Mouse (Mus musculus): Measurements from ENCODE around the gene Snap29.

Snap29 gene

DNA sequence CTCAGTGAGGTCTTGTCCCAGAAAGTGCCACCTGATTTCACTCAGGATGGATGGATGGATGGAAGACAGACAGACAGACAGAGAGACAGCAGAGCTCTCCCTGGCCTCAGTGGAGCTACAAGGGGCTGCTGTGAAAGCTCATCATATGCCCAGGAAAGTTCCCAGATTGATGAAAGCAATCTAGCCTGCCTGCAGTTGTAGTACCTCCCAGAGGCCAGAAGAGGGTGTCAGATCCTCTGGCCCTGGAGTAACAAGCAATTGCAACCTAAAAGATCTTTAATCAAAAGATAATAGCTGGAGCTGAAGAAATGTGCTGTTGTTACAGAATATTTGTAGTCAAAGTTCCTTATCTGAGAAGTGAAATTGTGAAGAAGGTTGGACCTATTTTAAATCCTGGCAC, 68.3 kb downstream of the Snap29 start:
- peak; percentile 32 for DNase-seq (ENCODE audit: extremely low spot score)

DNA sequence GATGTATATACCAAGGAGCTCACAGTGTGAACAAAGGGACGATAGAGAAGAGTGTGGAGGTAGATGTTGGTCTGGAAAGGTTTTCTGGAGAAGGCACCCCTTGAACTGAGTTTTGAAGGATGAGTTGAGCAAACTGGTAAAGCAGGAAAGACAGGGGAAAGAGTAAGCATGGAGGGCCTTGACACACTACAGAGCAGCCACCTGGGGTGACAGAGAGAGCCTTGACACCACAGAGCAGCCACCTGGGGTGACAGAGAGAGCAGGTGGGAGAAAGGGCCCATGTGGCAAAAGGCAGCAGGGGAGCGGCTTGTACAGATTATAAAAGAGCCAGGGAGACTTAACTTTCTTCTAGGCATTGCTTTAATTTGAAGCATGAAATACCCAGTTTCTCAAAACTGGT, 69.0 kb downstream of the Snap29 start:
- DNase-seq (ENCODE audit: extremely low spot score), result no peak

DNA sequence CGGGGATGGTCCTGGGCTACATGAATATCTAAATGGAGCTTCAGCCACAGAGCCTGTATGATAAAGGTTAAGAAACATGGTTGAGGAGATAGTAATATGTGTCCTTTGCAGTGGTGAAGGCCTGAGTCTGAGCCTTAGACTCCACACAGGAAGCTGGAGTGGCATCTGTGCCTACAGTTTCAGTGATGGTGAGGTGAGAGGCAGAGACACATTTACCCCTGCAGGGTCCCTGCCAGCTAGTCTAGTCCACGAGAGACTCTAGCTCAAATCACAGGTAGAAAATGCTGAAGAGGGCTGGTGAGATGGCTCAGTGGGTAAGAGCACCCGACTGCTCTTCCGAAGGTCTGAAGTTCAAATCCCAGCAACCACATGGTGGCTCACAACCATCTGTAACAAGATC, 69.5 kb downstream of the Snap29 start:
- DNase-seq (ENCODE audit: extremely low spot score), result no peak

DNA sequence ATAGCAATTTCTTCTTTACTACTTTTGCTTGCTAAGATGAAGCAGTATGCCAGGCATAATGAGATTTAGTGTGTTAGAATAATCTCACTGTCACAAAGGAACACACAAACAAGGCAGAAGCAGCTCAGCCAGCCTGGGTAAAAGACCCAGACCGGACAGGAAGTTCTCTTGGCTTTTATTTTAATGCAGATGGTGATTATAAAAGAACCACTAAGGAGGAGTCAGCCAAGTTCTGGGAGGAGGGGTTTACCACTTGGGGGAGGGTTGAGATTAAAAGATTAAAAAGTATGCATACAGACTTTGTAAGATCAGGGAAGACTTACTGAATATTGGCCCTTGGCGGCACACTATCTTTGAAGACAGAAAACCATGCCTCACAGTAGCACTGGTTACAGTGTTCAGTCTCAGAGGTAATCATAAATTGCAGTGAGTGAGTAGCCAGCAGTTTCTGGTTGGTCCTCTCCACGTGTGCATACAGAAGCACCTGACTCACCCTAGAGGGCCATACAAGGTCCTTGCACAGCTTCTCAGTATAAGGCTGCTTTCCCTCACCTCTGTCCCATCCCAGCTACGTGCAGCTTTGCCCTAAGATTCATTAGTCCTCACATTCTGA, 72.7 kb downstream of the Snap29 start:
- no peak for DNase-seq (ENCODE audit: extremely low spot score)

All from embryo, embryonic 9.5 days (tissue).